ENCODE assay signal across 19 mouse cellular contexts in the genomic region with DNA sequence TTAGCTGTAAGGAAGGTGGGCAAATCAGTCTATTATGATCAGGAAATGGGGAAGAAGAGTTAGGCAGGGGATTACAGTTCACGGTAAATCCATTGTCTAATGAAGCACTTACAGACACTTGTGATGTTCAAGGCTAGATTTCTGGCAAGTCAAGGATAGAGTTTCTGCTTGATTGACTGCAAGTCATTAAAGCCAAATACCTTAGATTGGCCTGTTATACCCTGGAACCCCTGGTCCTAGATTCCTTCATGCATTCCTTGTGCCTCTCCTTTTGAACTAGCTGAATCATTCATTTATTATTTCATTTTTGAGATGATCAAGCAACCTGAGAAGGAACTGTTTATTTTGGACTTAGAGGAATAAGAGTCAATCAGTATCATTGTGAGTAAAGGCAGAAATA.
DNase-seq lines count a peak whose midpoint lies in the region; ATAC-seq and TF ChIP-seq lines count a peak whose summit lies in the region.
"Had no signal": no experiment of that assay in that cellular context is flagged by ENCODE, and none has a peak within 500 bp of the region (broad histone marks: within the 10 kb centered on the region; RNA-seq: fewer than 3 reads in every experiment).

No protein-coding gene starts in this region.

- in situ Hi-C loops in Patski (cut with MboI; ENCODE audit: low pct_unique_long_range_greater_than_20kb): no loop called here

- CTCF ChIA-PET in Patski (lab: Charles Lee): interaction anchor here (1.0 to 3.0 kb wide), 3 partner anchors 9 to 64 kb away, joined by 3 to 11 read pairs (median 5); no protein-coding TSS in a partner anchor

- ATAC-seq in Patski: peak; percentile 57
- ATAC-seq: activated CD4-positive, CD25-positive, alpha-beta regulatory T cell, adult 4 months; CD4-positive, CD25-positive, alpha-beta regulatory T cell, adult 4 months had no signal

- no peaks in the 10 kb centered on the region for H3K27me3 ChIP-seq in Patski
- H3K27me3 ChIP-seq: CH12.LX had no signal

- POLR2A ChIA-PET in Patski (lab: Charles Lee): no interaction called here

- DNase-seq in Muller cell, postnatal 12 days (ENCODE audit: inconsistent ontology term): peak; percentile 56
- no peak for DNase-seq in Patski (ENCODE audit: low read depth, low spot score)
- DNase-seq in heart, postnatal 4 days: no peak
- no peak for DNase-seq in embryo, embryonic 9.5 days (ENCODE audit: extremely low spot score)
- DNase-seq: adrenal gland, adult 2 months; adrenal gland, adult 8-10 months; adrenal gland, postnatal 10 days; adrenal gland, postnatal 14 days; adrenal gland, postnatal 25 days; adrenal gland, postnatal 36 days; B cell, adult 2 months; cerebellum, adult 11 months; cerebellum, adult 11-12 months; cerebellum, adult 18-20 months; cerebellum, adult 2 months; cerebellum, adult 8-10 months had no signal

- TF ChIP-seq CTCF in Patski (IDR thresholded peaks at IDR 0.05): no peak
